Mouse (Mus musculus) limb, embryonic 13.5 days (tissue): ENCODE measurements around the gene Hist2h4. TPM values are rescaled to one million over a fixed set of nuclear protein-coding genes. Genes with fewer than 3 reads are reported as not detected.
"Not testable (repeated sequence)": the region's sequence is repeated elsewhere in the genome, so short reads cannot be mapped to it uniquely, and the experiment has no call there.

Experiments used
- ATAC-seq: fragments of 200-750 bp; cut with Nextera tagmentation; 2 replicates; pipeline ENCODE4 v1.8.0; 2017; ENCODE audit warnings: low read depth, moderate number of reproducible peaks, moderate TSS enrichment; ENCODE audit not compliant: low FRiP score
- H3K27ac ChIP-seq: fragments of 300-500 bp; sonication (generic); 2 replicates; pipeline ENCODE4 v1.5.1; 2015; ENCODE audit warnings: inconsistent platforms, mild to moderate bottlenecking, moderate library complexity
- H3K27me3 ChIP-seq: fragments of 300-500 bp; sonication (generic); 2 replicates; pipeline ENCODE4 v1.6.1; 2015; ENCODE audit warnings: mild to moderate bottlenecking, inconsistent platforms
- H3K36me3 ChIP-seq: fragments of 300-500 bp; sonication (generic); 2 replicates; pipeline ENCODE4 v1.6.1; 2015; ENCODE audit warnings: inconsistent platforms, mild to moderate bottlenecking, moderate library complexity
- H3K4me1 ChIP-seq: fragments of 300-500 bp; sonication (generic); 2 replicates; pipeline ENCODE4 v1.6.1; 2015; ENCODE audit warnings: inconsistent platforms
- H3K4me2 ChIP-seq: fragments of 300-500 bp; sonication (generic); replicated peaks from 2 replicates; pipeline ENCODE4 v1.6.1; 2015; ENCODE audit warnings: inconsistent platforms, mild to moderate bottlenecking, moderate library complexity
- H3K4me3 ChIP-seq: fragments of 300-500 bp; sonication (generic); 2 replicates; pipeline ENCODE4 v1.5.1; 2015; ENCODE audit warnings: moderate library complexity, mild to moderate bottlenecking, inconsistent platforms
- H3K9ac ChIP-seq: fragments of 300-500 bp; sonication (generic); 2 replicates; pipeline ENCODE4 v1.6.1; 2015; ENCODE audit warnings: mild to moderate bottlenecking, inconsistent platforms
- H3K9me3 ChIP-seq: fragments of 300-500 bp; sonication (generic); 2 replicates; pipeline ENCODE4 v1.6.1; 2016; ENCODE audit warnings: inconsistent platforms
- WGBS: fragments of 180-500 bp; shearing (Covaris S2); methylation state at CpG from one replicate; pipeline ENCODE4 v1.1.7; 2015; 5-methylcytosine and 5-hydroxymethylcytosine counted together
- polyA plus RNA-seq: library from polyadenylated mRNA; unstranded; fragments of >200 nt; fragmentation: Nextera tagmentation; extraction: Ambion mirVana; gene quantifications from 2 replicates; pipeline ENCODE4 v1.2.1, GENCODE M21; 2015

The Hist2h4 gene
- polyA plus RNA-seq, 1 experiment from 2014 or later, result 15.5 TPM

GRCm38 (mm10) chr3:96290727-96291126 lies 27.6 kb upstream of the Hist2h4 start:
- H3K27me3 ChIP-seq, H3K9me3 ChIP-seq, ATAC-seq, H3K4me1 ChIP-seq, H3K9ac ChIP-seq, H3K4me2 ChIP-seq, H3K27ac ChIP-seq, H3K4me3 ChIP-seq, H3K36me3 ChIP-seq: not testable (repeated sequence)
- WGBS, result 96% methylated on average over 3 of the region's 3 CpGs

GRCm38 (mm10) chr3:96289201-96289600 lies 26.1 kb upstream of the Hist2h4 start:
- 69% methylated on average over 3 of the region's 3 CpGs for WGBS
- peaks cover 6% of the 10 kb centered on the region for H3K27me3 ChIP-seq
- H3K9me3 ChIP-seq, result no peaks in the 10 kb centered on the region
- no peak overlapping the region for H3K4me3 ChIP-seq
- no peak overlapping the region for H3K4me2 ChIP-seq
- no peak overlapping the region for H3K9ac ChIP-seq
- no peaks in the 10 kb centered on the region for H3K4me1 ChIP-seq
- no peaks in the 10 kb centered on the region for H3K36me3 ChIP-seq
- no peak overlapping the region for H3K27ac ChIP-seq
- ATAC-seq, result no peak

GRCm38 (mm10) chr3:96287334-96287733 lies 24.2 kb upstream of the Hist2h4 start:
- 89% methylated on average over 11 of the region's 11 CpGs for WGBS
- H3K4me1 ChIP-seq, H3K4me3 ChIP-seq, H3K27ac ChIP-seq, H3K4me2 ChIP-seq, H3K36me3 ChIP-seq, H3K9me3 ChIP-seq, ATAC-seq, H3K9ac ChIP-seq: not testable (repeated sequence)
- peaks cover 18% of the 10 kb centered on the region for H3K27me3 ChIP-seq

GRCm38 (mm10) chr3:96284457-96284856 lies 21.3 kb upstream of the Hist2h4 start:
- no peak for ATAC-seq
- H3K9me3 ChIP-seq, result no peaks in the 10 kb centered on the region
- peak overlapping the region; percentile 43 for H3K9ac ChIP-seq
- no peaks in the 10 kb centered on the region for H3K4me1 ChIP-seq
- no peak overlapping the region for H3K27ac ChIP-seq
- H3K36me3 ChIP-seq, result no peaks in the 10 kb centered on the region
- peak overlapping the region; percentile 40 for H3K4me2 ChIP-seq
- H3K4me3 ChIP-seq, result no peak overlapping the region
- peaks cover 21% of the 10 kb centered on the region for H3K27me3 ChIP-seq
- WGBS, result 15% methylated on average over 4 of the region's 4 CpGs

- Histone ChIP-seq H3K9ac (no peak overlapping the region), H3K4me1 (peaks cover 6% of the 10 kb centered on the region; the same call in 1 of the 2 replicates), H3K4me2 (no peak overlapping the region), H3K27ac (no peak overlapping the region), H3K27me3 (peaks cover 17% of the 10 kb centered on the region), H3K9me3 (no peaks in the 10 kb centered on the region), H3K36me3 (no peaks in the 10 kb centered on the region), H3K4me3 (no peak overlapping the region)
- no peak for ATAC-seq
- 58% methylated on average over 6 of the region's 6 CpGs for WGBS
Observed at GRCm38 (mm10) chr3:96280660-96281059, 17.5 kb upstream of the Hist2h4 start.

GRCm38 (mm10) chr3:96277800-96278624 lies 14.9 kb upstream of the Hist2h4 start:
- peak overlapping the region; percentile 73 for H3K9ac ChIP-seq
- H3K9me3 ChIP-seq, result no peaks in the 10 kb centered on the region
- WGBS, result under 1% methylated on average over 49 of the region's 49 CpGs
- no peaks in the 10 kb centered on the region for H3K36me3 ChIP-seq
- H3K27ac ChIP-seq, result peak overlapping the region; percentile 88
- ATAC-seq, result peak; percentile 97
- peaks cover 6% of the 10 kb centered on the region; the same call in 1 of the 2 replicates for H3K4me1 ChIP-seq
- H3K4me2 ChIP-seq, result peak overlapping the region; percentile 81
- H3K4me3 ChIP-seq, result peak overlapping the region; percentile 52
- H3K27me3 ChIP-seq, result peaks cover 5% of the 10 kb centered on the region

- H3K9me3 ChIP-seq, result no peaks in the 10 kb centered on the region
- peak overlapping the region; percentile 52 for H3K4me3 ChIP-seq
- H3K27me3 ChIP-seq, result peaks cover 3% of the 10 kb centered on the region
- H3K27ac ChIP-seq, result peak overlapping the region; percentile 88
- H3K4me2 ChIP-seq, result peak overlapping the region; percentile 81
- H3K9ac ChIP-seq, result peak overlapping the region; percentile 73
- ATAC-seq, result no peak
- peaks cover 6% of the 10 kb centered on the region; the same call in 1 of the 2 replicates for H3K4me1 ChIP-seq
- H3K36me3 ChIP-seq, result no peaks in the 10 kb centered on the region
- 19% methylated on average over 8 of the region's 8 CpGs for WGBS
Observed at GRCm38 (mm10) chr3:96277428-96277799, 14.3 kb upstream of the Hist2h4 start.

GRCm38 (mm10) chr3:96273591-96274465 lies 10.7 kb upstream of the Hist2h4 start:
- 90% methylated on average over 17 of the region's 17 CpGs for WGBS
- Histone ChIP-seq H3K27ac (no peak overlapping the region), H3K4me3 (no peak overlapping the region), H3K4me2 (no peak overlapping the region), H3K9me3 (no peaks in the 10 kb centered on the region), H3K4me1 (peaks cover 6% of the 10 kb centered on the region; the same call in 1 of the 2 replicates), H3K27me3 (no peaks in the 10 kb centered on the region), H3K9ac (no peak overlapping the region), H3K36me3 (no peaks in the 10 kb centered on the region)
- ATAC-seq, result no peak

- Histone ChIP-seq H3K36me3 (no peaks in the 10 kb centered on the region), H3K4me3 (peak within 1 kb of the TSS; percentile 59), H3K4me1 (peaks cover 5% of the 10 kb centered on the region), H3K27ac (peak within 1 kb of the TSS; percentile 97), H3K27me3 (no peaks in the 10 kb centered on the region), H3K9ac (peak within 1 kb of the TSS; percentile 84), H3K4me2 (peak within 1 kb of the TSS; percentile 84), H3K9me3 (no peaks in the 10 kb centered on the region)
- ATAC-seq, result peak; percentile 98
- WGBS, result under 1% methylated on average over 45 of the region's 45 CpGs
Observed at GRCm38 (mm10) chr3:96269511-96270474, 6.7 kb upstream of the Hist2h4 start, which contains the start of gene Hist2h2bb. Gene Hist2h2bb (plus strand): TSS chr3:96269752.

GRCm38 (mm10) chr3:96268776-96269378 lies 5.8 kb upstream of the Hist2h4 start:
- Histone ChIP-seq H3K4me2 (peak overlapping the region; percentile 84), H3K4me3 (peak overlapping the region; percentile 59), H3K27ac (peak overlapping the region; percentile 97), H3K9ac (peak overlapping the region; percentile 78), H3K4me1 (peaks cover 14% of the 10 kb centered on the region)
- WGBS, result 0% methylated on average over 11 of the region's 44 CpGs
- H3K36me3 ChIP-seq, H3K9me3 ChIP-seq, H3K27me3 ChIP-seq: not testable (repeated sequence)
- peak; percentile 22 for ATAC-seq
